Mouse (Mus musculus) skeletal muscle tissue, adult 2 months (tissue): ENCODE measurements at regions not wholly inside any gene's neighbourhood (a gene's known extent, or its start where the extent isn't known, plus 50 kb on each side); places are given as distances from the start of the nearest gene placed in this dataset.

Experiments used
- DNase-seq: peaks from one replicate; pipeline ENCODE4 v3.0.0-alpha.2; 2012; ENCODE audit warnings: low read depth, low spot score

DNA sequence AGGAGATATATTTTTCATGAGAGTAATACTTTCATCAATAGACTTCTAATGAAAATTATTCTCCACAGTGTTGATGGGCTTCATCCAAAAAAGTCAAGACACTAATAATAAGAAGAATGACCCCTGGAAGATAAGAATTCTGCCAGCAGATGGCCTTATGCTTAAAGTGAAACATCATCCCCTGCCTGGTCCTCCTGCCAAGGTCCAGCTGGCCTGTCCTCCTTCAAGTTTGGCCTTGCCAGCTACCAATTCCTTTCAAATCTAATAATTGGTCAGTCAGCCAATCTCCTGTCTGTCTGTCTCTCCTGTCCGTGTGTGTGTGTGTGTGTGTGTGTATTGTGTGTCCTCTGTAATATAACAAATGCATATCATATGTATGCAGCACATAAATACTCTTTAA, 388.8 kb downstream of the Wdr11 start:
- no peak for DNase-seq

DNA sequence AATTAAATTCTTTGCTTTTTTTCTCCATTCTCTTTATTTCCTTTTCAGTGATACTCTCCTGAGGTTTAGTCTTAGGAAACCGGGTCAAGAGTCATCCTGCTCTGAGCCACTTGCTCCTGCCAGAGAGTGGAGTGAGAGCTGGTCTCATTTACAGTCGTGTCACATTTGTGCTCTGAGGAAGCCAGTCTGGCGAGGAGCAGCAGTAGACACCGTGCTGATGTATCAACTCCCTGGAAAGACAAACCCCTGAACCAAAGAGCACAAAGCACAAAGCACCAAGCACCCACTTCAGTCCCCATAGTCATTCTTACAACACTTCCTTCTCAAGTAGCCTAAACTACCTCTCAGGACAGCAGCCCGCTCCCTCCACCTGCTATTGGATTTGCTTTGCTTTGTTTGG, 390.7 kb downstream of the Wdr11 start:
- no peak for DNase-seq

DNA sequence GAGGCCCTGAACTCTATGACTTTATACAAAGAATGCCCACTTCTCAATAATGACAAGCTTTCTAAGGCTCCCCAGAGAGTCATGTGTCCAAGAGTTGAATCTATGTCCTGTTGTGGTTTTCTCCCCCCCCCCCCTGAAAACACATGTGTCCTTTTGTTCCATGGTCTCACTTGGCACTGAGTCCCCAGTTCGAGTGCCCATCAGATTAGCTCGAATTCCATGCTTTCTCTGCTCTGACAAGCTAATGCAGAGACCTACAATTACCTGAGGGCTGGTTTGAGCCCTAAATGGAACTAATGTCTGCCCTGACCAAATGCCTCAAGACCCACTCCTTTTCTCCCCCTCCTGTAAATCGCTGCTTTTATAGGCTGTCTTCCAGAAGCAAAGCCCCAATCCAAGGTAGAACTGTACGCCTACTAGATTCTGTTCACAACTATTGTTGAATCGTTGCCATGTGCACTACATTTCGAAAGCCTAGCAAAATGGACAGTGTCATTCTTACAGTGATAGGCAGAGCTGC, 392.0 kb downstream of the Wdr11 start:
- DNase-seq: no peak

DNA sequence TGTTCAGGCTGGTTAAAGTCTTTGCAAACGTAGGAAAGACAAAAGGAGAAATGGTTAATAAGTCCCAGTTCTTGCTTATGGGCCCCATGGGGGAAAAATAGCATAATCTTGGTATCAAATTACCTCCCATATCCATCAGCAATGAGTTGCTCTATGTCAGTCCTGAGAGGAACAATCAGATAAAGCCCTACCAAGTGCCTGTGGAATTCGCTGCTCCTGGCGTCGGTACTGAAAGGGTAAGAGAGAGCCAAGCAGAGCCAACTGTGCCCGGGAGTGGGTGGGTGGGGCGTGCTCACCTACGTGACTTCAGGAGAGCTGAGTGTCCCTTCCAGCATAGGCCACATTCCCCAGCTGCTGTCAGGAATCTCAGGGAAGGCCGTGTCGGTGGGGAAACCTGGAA, 392.7 kb downstream of the Wdr11 start:
- DNase-seq: no peak

DNA sequence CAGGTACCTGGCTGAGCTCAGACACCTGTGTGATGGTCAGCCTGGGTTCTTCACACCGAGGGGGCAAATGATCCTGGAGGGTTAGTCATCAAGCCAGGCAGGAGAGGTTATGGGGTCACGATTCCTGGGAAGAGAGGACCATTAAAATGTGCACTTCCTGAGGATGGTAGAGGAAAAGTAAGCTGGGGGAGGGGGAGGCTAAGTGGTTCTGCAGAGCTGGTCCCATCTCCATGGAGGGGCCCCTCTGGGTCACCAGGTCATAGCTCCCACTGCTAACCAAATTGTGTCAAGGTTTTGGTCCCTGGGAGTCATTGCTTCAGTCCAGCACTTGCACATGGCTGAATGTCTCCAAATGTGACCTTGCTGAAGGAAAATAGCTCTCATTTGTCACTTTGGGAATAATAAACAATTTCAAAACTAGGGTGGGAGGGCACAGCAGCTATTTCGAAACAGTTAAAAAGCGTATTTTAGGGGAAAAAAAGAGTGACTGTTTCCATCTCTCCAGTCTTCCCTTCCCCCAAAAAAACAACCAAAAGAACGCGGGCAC, 395.5 kb downstream of the Wdr11 start:
- DNase-seq: no peak

DNA sequence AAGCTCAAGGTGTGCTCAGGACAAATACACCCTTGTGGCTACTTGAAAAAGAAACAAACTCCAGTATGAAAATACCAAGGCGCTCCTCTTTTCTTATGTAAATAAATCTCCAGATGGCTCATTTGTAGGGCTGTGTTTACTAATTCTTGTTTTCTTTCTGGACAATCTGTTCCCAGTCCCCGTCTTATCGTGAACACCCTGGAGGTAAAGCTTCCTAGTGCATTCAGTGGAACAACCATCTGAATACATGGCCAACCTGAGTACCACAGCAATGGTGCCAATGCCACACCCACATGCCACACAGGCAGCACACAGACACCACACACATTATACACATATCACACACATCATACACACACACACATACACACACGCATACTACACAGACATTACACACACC, 396.1 kb downstream of the Wdr11 start:
- DNase-seq: no peak

DNA sequence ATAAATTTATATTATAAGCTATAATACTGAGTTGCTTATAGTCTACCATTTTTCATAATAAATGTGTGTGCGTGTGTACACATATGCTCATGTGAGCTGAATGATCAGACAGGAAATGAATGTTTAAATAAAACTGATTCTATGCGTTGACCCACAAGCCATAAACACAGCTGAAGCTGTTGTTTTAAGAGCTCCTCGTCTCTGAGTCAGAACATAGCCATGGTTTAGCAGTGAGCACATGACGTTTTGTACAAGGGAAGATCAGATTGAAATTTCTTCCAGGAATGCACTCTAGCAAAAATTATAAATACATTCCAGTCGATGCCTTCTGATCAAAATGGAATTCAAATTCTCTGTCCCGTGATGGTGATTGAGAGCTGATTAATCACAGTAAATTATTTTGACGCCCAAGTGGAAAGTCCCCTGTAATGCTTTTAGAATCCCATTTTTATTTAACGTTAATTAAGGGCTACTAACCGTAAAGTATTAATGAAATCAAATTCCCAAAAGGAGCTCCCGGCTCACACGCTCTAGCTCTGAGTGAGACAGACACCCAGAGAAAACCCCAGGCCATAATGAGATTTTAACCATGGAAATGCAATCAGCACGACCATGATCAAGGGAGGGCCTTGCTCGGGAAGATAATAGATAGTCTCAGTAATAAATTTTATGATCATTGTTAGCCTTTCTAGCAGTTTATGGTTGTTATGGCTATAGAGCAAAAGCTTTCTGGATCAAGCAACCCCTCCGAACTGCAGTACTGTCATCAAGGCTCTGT, 402.0 kb downstream of the Wdr11 start:
- no peak for DNase-seq

DNA sequence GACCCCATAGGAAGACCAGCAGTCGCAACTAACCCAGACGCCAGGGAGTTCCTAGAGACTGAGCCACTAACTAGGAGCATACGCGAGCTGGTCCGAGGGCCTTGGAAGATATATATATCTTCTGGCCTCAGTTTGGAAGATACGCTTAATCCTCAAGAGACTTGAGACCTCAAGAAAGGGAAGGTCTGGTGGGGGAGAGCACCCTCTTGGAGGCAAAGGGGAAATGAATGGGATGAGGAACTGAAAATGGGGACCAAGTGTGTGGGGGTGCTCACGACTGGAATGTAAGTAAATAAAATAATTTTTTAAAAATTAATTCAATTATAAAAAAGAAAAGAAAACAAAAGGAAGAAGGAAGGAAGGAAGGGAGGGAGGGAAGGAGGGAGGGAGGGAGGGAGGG, 403.9 kb downstream of the Wdr11 start:
- no peak for DNase-seq

DNA sequence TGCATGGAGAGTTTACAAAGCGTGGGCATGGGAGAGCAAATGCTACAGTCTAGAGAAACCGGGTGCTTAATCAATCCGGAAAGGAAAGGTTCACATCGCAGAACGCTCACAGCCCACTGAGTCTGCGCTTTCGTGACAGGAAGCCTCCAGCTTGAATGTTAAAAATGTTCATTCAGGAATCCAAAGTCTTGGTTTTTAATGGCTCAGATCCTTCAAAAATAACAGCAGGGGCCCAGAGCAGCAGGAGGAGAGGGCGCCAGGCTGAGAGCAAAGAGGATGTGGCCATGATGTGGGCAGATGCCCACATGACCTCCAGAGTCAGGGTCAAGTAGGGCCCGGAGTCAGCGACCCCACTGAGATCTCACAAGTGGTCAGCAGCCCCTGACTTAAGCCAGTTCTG, 409.4 kb downstream of the Wdr11 start:
- no peak for DNase-seq

DNA sequence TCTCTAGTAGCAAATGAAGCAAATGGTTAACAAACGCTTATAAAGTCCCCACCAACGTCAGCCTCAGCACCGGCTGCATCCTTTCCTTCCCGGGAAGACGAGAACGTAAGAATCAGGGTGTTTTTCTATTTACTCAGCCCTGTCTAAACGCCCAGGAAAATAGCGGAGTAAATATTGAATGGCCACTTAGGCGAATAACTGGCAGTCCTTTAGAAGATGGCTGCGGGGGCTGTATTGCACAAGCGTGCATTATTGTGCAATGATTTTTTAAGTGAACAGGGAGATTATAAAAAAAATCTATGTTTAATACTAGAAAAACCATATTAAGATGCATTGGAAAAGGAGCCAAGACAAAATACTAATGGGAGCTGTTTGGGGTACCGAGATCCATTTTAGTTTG, 410.3 kb downstream of the Wdr11 start:
- DNase-seq: no peak

DNA sequence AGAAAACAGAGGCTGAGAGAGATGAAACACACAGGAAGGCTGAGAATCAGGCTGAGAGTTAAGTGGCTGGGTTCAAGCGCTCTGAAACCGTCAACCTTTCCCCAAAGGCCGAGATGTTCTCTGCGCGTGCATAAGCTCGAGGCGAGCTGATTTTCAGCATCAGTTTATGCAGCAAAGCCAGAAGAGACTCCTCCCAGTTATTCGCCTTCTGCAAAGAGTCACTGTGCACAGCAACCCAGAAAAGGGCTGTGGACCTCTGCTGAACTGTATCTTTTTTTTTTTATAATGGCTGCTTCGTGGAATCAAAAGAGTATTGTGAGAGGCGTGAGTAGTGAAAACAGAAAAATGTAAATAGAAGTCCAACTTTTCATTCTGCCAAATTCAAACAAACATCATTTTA, 413.7 kb downstream of the Wdr11 start:
- DNase-seq: no peak

DNA sequence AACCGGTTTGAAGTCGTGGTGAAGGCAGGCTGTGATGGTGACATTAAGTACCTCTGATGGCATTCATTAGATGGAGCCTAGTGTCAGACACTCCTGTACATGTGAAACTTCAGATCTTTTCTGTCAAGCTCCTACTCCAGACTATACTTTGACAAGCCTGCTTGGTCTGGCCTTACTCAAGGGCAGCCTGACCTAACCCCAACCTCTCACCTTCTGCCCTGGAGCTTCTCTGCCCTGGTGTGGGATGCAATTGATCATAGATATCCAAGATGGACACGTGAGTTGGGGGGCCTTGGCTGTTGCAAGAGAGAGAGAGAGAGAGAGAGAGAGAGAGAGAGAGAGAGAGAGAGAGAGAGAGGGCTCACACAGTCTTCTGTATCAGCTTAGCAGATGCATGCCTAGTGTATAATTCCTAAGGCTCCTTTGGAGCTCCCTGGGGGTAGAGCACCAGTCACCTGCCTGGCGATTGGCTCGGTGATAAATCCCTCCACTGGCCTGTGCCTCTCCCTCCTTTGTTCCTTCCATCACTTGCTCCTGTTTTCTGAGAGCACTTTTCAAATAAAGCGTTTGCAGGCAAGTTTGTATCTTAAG, 416.4 kb downstream of the Wdr11 start:
- DNase-seq: no peak

DNA sequence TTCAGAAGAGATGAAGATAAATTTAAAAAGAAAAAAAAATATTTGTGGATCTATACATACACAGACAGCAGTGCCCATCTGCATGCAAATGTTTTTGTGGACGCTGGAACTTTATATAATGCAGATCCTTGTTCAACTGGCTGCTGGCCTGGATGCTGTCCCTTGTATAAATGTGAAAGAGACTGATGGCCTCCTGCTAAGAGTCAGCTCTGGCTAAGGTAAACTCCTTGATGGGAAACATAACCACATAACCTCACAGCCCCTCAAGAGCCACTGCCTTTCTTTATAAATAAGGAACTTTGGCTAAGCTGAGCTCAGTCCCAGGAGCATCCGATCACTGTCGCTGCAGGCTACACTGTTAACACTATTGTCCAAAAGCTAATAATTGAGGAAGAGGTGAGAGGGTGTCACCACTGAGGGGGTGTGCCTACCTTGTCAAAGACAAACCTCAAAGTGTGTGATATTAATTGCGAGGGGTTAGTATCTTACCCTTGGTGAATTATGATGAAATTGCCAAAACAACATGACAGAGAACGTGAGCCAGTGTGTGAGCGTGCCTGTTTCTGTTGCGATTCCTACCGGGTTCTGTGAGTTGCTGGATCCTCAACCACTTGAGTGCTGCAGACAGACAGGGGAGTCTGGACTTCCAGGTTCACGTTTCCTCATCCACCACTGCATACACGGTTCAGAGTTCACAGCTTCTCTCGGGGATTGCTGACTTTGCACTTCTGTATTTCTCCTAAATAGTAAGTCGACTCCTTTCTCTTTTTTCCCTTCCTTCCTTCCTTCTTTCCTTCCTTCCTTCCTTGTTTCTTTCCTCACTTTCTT, 417.1 kb downstream of the Wdr11 start:
- DNase-seq: no peak

DNA sequence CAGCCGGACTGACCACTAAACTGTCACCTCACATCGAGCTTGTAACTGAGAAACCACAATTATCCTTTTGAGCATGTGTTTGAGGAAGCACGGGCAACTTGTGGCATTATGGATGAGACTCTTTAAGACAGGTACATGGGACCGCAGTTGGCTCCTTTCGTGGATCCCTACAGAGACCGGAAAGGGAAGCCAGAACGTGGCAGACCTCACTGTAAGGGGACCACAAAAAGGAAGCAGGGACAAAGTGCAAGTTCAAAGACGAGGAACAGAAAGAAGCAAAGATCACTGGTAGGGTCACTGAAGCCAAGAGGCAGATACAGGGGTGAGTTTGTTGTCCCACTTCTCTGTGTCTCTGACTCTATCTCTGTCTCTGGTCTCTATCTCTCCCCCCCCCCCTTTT, 420.4 kb downstream of the Wdr11 start:
- DNase-seq: no peak

DNA sequence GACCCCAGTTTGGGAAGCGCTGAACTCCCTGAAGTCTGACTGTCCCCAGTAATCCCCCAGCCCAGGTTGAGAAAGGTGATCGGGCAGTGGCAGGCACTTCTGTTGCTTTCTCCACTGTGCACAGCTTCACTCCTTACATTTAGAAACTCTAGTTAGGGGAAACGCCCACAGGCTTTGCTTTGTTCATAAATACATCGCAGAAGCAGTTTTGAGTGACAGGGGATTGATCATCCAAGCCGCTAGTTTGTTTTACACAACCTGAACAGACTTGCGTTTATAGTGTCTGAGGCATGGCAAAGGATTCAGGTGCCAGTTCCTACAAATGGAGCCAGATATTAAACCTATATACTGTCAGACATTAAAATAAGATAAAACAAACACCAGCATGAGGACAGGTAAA, 421.4 kb downstream of the Wdr11 start:
- DNase-seq: no peak

DNA sequence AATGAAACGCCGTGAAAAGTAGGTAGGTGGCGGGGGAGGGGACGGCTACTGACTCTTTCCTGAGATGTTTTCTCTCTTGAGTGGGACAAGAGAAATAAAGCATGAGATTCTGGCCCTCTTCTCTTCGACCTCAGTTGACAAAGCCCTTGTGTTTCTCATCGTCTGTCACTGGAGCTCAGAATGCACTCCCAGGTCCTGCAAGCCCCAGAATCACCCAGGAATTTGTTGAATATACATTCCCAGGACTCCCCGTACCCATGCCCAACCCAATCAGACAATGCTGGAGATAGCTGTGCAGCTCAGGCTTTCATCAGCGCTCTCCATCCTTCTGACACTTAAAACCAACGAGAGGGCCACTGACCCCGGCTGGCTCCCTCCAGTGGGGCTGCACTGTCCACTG, 422.9 kb downstream of the Wdr11 start:
- no peak for DNase-seq

DNA sequence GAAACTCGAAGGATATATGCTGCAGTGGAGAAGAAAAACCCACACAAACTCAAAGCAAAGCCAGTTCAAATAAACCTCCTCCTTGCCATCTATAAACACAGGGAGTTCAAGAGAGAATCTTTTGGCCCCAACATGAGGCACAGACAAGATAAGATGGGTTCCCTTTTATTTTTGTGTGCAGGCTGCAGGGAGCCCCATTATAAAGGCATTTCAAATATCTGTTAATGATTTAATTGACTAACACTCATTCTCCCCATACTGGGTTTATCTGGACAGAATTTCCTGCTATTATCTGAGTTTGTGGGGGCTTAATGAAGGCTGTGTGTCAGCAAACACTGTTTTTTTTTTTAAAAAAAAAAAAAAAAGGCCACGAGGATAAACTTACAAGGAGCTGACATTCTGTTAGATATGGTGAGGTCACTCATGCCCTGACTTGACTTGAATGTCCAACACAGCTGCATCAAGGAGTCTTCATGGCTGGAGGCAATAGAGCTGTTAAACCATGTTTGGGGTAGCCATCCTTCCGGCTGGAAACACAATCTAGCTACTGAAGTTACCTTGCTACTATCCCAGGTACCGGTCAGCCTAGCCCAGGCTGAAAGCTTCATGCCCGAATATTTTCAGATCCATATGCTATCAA, 423.8 kb downstream of the Wdr11 start:
- no peak for DNase-seq

DNA sequence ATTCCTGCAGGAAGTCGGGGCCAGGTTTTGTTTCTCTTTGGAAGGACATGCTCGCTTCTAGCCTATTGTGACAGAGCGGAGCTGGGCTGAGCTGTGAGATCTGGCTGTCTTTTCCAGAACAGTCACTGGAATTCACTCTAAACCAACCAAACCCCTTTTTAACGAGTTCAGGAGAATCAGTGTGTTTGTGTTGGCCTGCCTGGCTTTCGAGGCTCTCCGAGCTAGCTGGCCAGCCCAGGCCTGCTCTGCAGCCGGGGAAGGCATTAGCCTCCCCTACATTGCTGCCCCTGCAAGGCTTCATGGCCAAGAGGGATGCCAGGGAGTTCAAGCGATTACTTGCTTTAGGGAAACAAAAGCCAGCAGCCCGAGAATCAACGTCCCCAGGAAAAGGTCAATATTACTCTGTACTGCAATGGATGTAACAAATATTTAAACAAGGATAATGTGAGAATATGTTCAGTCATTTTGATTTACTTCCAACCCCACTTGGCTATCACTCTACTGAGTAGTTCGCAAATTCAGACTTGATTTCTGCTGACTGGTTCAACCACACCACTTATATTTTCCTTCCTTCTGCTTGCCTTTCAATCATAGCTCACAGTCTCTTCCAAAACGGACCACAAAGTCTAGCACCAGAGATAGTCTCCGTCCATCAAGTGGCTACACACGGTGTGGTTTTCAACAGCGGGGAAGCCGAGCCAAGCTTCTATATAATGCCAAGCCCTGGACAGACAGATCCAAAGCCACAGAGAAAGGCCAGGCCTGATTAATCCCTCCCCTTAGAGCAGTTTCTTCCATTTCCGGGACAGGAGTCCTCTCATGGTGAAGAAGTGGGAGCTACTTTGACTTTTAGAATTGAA, 424.6 kb downstream of the Wdr11 start:
- peak; percentile 8 for DNase-seq

DNA sequence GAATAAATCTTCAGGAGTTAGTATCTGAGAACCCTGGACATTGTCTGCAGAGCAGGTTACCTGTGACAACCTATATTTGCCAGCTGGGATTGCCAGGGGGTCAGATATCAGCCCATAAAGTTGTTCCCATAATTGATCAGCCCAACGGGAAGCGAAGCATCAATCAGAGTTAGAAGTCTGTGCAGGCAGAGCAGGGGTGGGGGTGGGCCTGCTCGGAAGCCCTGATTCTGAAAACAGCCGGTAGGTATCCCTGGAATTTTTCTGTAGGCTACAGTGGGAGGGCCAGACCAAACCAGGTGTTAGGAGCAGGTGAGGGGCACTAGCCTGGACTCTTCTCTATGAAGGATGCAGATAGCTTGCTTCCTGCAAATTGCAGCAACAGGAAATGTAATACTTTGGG, 427.2 kb downstream of the Wdr11 start:
- no peak for DNase-seq

DNA sequence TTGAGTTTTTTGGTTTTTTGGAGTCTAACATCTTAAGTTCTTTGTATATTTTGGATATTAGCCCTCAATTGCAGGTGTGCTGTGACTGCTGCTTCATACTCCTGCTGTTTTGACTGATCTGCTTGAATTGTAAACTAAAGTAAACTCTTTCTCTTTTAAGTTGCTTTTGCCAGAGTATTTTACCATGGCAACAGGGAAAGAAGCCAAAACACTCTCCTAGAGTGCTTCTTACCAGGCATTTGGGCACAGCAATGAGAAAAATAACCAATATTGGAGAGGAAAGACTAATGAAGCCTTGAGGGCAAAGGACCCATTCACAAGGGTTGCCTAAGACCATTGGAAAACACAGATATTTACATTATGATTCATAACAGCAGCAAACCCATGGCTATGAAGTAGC, 437.3 kb downstream of the Wdr11 start:
- no peak for DNase-seq

DNA sequence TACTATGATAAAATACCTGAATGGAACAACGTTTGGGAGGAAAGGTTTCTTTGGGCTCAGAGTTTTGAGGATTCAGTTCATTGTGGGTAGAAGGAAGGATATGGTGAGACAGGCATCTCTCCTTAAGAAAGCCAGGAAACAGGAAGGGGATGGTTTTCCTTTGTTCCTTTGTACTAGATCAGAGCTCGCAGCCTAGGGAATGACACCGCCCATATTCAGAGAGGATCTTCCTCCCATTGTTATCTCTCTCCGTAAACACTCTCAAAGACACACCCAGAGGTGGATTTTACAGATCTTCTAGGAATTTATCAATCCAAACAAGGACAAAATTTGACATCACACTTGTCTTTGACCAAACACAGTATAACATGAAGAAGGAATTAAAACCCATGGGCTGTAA, 439.0 kb downstream of the Wdr11 start:
- no peak for DNase-seq
